Mouse (Mus musculus): ENCODE results near the gene R3hdm1.

R3hdm1 gene

GRCm38 (mm10) chr1:128285136-128285535 is 182.0 kb downstream of the R3hdm1 start:
- no peak for DNase-seq (ENCODE audit: low spot score in 2 of 2)
